Mouse (Mus musculus) ES-E14 (cell line): ENCODE data around the gene Hectd4.

Source experiments
- CHD2 ChIP-seq: IDR thresholded peaks from 2 replicates; pipeline ENCODE4 v1.6.1; 2014; ENCODE audit warnings: mild to moderate bottlenecking, low read depth, low read length, inconsistent platforms
- MAFK ChIP-seq: IDR thresholded peaks from 2 replicates; pipeline ENCODE4 v1.6.1; 2014; ENCODE audit warnings: mild to moderate bottlenecking, low read depth, low read length, inconsistent platforms; ENCODE audit not compliant: insufficient read depth
- ZC3H11A ChIP-seq: IDR thresholded peaks from 2 replicates; pipeline ENCODE4 v1.6.1; 2012; ENCODE audit warnings: low read depth, mild to moderate bottlenecking, inconsistent platforms, low read length, borderline replicate concordance
- ZNF384 ChIP-seq: IDR thresholded peaks from 2 replicates; pipeline ENCODE4 v1.6.1; 2012; ENCODE audit warnings: low read depth, low read length, inconsistent platforms

DNA sequence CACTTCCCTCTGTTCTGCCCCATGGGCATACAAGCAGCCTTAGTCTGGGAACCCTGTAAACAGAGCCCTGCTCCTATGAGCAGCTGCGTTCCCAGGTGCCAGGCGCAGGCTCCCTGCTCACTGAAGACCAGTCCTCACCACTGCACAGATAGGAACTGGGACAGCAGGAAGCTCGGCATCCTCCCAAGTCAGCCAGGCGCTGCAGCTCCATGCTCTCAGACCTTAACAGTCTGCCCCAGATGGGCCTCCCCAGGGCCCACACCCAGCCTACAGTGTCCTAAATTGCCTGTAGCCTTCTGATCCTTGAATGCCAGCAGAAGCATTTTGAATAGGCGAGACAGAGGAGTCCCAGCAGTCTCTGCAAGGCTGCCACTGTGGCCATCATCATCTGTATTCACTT lies 141.7 kb downstream of the Hectd4 start:
- no peak for TF ChIP-seq ZC3H11A
- TF ChIP-seq ZNF384, result no peak
- no peak for TF ChIP-seq MAFK
- TF ChIP-seq CHD2, result no peak
